Mouse (Mus musculus) bone marrow macrophage, adult 2 months (primary cell): Measurements from ENCODE around the gene Prkce. TPM values are rescaled to one million over a fixed set of nuclear protein-coding genes. Genes with fewer than 3 reads are reported as not detected.

Experiments
- H3K27ac ChIP-seq: 2 replicates; pipeline ENCODE4 v1.5.1; 2012; ENCODE audit warnings: low read depth, low read length; ENCODE audit not compliant: insufficient read depth
- H3K4me1 ChIP-seq: 2 replicates; pipeline ENCODE4 v1.6.1; 2012; ENCODE audit warnings: low read length; ENCODE audit not compliant: control insufficient read depth, insufficient read depth
- H3K4me3 ChIP-seq: 2 replicates; pipeline ENCODE4 v1.5.1; 2012; ENCODE audit warnings: mild to moderate bottlenecking, low read length, moderate library complexity; ENCODE audit not compliant: insufficient read depth
- CTCF ChIP-seq: IDR thresholded peaks from 2 replicates; pipeline ENCODE4 v1.5.1; 2012; ENCODE audit warnings: low read depth, mild to moderate bottlenecking, low read length, moderate library complexity
- POLR2A ChIP-seq: IDR thresholded peaks from 2 replicates; pipeline ENCODE4 v1.6.1; 2012; ENCODE audit warnings: mild to moderate bottlenecking, low read depth, low read length, borderline replicate concordance
- polyA plus RNA-seq: library from polyadenylated mRNA; stranded (reverse); fragments of >200 nt; gene quantifications from 2 replicates; pipeline ENCODE4 v1.2.4, GENCODE M21; 2012; ENCODE audit not compliant: missing spikeins, insufficient read depth, insufficient read length

The Prkce gene
- polyA plus RNA-seq, 1 experiment, result 1.8 TPM

- H3K4me3 ChIP-seq, result no peak overlapping the region
- no peaks in the 10 kb centered on the region for H3K4me1 ChIP-seq
- H3K27ac ChIP-seq, result no peak overlapping the region
- TF ChIP-seq CTCF, result no peak
- no peak for TF ChIP-seq POLR2A
Observed at GRCm38 (mm10) chr17:86506881-86507280, 339.3 kb downstream of the Prkce start.

- H3K4me3 ChIP-seq, result no peak overlapping the region
- TF ChIP-seq CTCF (no peak), POLR2A (no peak)
- no peaks in the 10 kb centered on the region for H3K4me1 ChIP-seq
- no peak overlapping the region for H3K27ac ChIP-seq
Observed at GRCm38 (mm10) chr17:86507342-86508211, 340.0 kb downstream of the Prkce start.

- Histone ChIP-seq H3K4me3 (no peak overlapping the region), H3K27ac (no peak overlapping the region), H3K4me1 (no peaks in the 10 kb centered on the region)
- TF ChIP-seq POLR2A (no peak), CTCF (no peak)
Observed at GRCm38 (mm10) chr17:86508212-86508490, 340.6 kb downstream of the Prkce start.

DNA sequence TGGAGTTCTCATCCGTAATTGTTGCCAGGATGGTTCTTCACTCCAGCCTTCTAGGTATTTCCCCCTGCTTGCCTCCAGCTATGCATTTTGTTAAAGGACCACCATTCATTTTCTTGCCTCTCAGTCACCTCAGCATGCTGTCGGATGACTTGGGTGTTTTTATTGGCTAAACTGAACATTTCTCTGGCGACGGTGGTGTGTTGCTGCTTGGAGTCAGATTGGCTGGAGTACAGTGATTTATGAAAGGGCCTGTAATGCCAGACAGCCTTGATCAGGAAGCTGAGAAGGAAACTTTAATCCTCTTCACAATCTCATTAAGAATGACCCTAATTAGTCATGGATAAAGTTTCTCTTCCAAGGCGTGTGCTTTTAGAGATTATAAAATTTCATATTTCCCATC is 342.3 kb downstream of the Prkce start:
- H3K4me3 ChIP-seq, result no peak overlapping the region
- no peaks in the 10 kb centered on the region for H3K4me1 ChIP-seq
- no peak for TF ChIP-seq CTCF
- TF ChIP-seq POLR2A, result no peak
- H3K27ac ChIP-seq, result no peak overlapping the region

- Histone ChIP-seq H3K4me1 (no peaks in the 10 kb centered on the region), H3K27ac (no peak overlapping the region)
- no peak for TF ChIP-seq CTCF
- TF ChIP-seq POLR2A, result no peak
Observed at GRCm38 (mm10) chr17:86514974-86515620, 347.5 kb downstream of the Prkce start.

DNA sequence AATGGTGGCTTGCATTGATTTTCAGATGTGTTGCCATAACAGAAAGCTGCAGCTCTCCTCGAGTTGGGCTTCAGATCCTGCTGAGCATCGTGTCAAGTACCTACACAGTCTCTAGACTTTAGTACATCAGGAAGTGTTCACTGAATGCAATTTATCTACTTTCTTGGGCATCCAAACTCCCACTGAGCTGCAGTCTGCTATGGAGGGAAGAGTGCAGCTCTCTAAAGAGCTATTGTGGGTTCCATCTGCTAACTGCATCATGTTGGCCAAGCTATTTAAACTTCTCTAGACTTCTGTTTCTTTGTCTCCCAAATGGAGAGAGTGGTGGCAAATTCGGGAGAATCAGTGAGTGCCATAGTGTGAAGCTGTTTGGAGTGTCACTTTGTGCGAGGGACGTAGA is 349.0 kb downstream of the Prkce start:
- TF ChIP-seq POLR2A, result no peak
- no peaks in the 10 kb centered on the region for H3K4me1 ChIP-seq
- H3K4me3 ChIP-seq, result no peak overlapping the region
- no peak overlapping the region for H3K27ac ChIP-seq

More at GRCm38 (mm10) chr17:86514974-86515620, 347.5 kb downstream of the Prkce start:
- no peak overlapping the region for H3K4me3 ChIP-seq

DNA sequence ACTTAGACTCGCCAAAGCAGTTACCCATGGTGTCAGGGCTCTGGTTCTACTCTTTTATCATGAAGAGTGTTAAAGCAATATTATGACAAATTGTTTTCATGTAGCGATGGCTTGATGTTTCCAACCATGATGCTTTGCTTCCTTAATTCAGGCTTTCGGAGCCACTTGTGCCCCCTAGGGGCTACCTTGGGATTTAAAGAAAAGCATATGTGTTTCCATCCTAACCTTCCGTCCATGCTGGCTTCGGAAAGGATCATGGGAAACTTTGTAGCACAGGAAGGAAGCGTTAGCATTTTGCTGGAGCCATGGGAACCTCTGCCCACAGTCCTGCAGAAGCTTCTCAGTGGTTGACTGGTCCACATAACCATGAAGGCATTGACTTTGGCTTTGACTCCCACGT is 351.0 kb downstream of the Prkce start:
- H3K4me3 ChIP-seq, result no peak overlapping the region
- H3K27ac ChIP-seq, result no peak overlapping the region
- H3K4me1 ChIP-seq, result no peaks in the 10 kb centered on the region
- TF ChIP-seq POLR2A (no peak), CTCF (no peak)

- H3K4me1 ChIP-seq, result no peaks in the 10 kb centered on the region
- TF ChIP-seq POLR2A (no peak), CTCF (no peak)
Observed at GRCm38 (mm10) chr17:86521252-86521651, 353.7 kb downstream of the Prkce start.

DNA sequence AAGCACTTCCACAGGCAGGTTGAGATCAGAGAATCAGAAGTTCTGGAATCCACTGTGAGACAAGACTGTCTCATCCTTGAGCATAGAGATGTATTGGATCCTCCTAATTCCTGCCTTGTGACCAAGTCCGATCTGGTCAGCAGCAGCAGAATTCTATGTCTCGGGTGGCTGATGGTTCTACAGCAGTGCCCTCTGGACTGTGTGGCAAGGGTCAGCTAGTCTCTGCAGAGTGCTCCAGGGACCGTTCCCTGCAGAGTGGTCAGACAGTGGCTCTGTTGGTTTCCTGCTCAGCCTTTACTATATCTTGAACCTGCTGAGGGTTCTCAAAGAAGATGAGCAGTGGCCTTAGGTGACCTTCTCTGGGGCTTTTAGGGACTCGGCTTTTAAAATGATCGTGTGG is 355.1 kb downstream of the Prkce start:
- TF ChIP-seq CTCF, result no peak
- no peak for TF ChIP-seq POLR2A
- Histone ChIP-seq H3K27ac (no peak overlapping the region), H3K4me1 (no peaks in the 10 kb centered on the region), H3K4me3 (no peak overlapping the region)

More at GRCm38 (mm10) chr17:86521252-86521651, 353.7 kb downstream of the Prkce start:
- Histone ChIP-seq H3K4me3 (no peak overlapping the region), H3K27ac (no peak overlapping the region)

GRCm38 (mm10) chr17:86523374-86523773 is 355.8 kb downstream of the Prkce start:
- Histone ChIP-seq H3K4me1 (no peaks in the 10 kb centered on the region), H3K4me3 (no peak overlapping the region), H3K27ac (no peak overlapping the region)
- no peak for TF ChIP-seq POLR2A
- TF ChIP-seq CTCF, result no peak
